Mouse (Mus musculus): ENCODE measurements around the gene Ints6. TPM values are rescaled to one million over a fixed set of nuclear protein-coding genes. Genes with fewer than 3 reads are reported as not detected.

The Ints6 gene
- total RNA-seq, 2 experiments from 2014 or later = 32.2 to 43.1 TPM

DNA sequence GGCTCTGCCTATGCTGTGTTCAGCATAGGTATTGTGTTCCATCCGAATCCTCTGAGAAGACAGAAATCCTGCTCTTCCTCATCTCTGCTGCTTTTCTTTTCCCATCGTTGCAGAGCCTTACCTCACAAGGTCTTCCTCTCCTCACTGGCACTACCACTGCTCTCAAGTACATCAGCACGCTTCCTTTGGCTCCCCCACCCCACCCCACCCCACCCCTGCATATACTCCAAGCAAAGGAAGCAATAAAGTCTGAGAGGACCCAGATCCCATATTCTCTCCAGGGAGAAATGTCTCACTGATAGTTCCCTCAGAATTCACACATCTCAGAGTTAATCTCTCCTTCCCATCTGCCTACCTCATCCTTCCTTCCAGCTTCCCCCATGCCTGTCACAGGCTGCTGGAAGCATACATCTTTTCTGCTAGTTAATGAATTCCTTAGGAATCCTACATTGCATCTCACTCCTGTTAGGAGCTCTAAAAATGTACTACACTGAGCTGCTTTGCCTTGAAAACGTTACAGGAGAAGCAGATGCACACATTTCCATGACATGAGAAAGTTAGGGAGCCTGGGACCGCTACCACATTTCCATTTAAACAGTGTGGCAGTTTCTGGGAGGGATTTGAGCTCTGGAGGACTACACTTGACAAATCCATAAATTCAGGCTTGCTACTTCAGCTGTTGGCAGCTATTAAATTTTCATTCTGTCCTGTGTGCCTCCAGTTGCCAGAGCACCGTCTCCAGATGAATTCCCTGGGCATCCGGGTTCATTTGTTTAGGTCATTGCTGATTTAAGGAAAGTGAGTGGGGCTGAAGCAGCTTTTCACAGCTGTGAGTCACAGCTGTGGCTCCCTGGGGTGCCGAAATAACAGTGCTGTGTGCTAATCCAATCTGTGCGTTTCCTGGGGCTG lies 123.3 kb downstream of the Ints6 start:
- DNase-seq (ENCODE audit: low spot score in 2 of 2) = peak in 1 of 2 experiments; percentile 31

DNA sequence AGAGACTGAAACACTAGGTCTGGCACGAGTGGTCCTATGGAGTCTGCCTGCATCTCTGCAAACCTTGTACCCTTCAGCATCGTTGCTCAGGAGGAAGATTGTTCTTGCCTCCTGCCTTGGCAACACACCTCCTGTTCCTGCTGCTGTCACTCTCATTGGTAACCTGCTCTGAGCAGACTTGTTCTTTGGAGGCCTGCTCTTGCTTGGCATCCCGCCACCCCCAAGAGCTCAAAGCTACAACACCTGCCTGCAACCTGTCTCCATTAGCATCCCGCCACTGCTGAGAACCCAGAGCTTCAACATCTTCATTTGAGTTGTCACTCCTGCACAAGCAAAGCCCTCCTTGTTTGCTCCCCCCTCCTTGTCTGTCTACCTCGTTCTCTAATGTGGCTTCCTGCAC lies 133.0 kb downstream of the Ints6 start:
- DNase-seq (ENCODE audit: low spot score in 2 of 2) = no peak

Other genes starting within 250 kb of the Ints6 start
- gene Fam124a, start 205.4 kb downstream of the Ints6 start, total RNA-seq (2021) = 10 to 100 TPM; 20.8 to 23.3 TPM
- not detected for gene Gm4131, start 194.2 kb downstream of the Ints6 start, total RNA-seq (2021)
- gene Serpine3, start 97.5 kb downstream of the Ints6 start, total RNA-seq (2021) = not detected
- gene Wdfy2, start 76.5 kb upstream of the Ints6 start, total RNA-seq (2021) = 10 to 100 TPM; 13.7 to 14.1 TPM
- gene Defb48, start 223.3 kb upstream of the Ints6 start, total RNA-seq (2021) = not detected
- not detected for gene Defb47, start 236.9 kb upstream of the Ints6 start, total RNA-seq (2021)

Data from left cerebral cortex, adult 18-20 months (tissue).